Mouse (Mus musculus) CH12.LX (cell line): ENCODE results near the gene Podn. TPM values are rescaled to one million over a fixed set of nuclear protein-coding genes. Genes with fewer than 3 reads are reported as not detected.

ENCODE experiments used
- DNase-seq: peaks from one replicate; pipeline ENCODE4 v3.0.0-alpha.2; 2013; ENCODE audit errors: extremely low read depth
- H3K27ac ChIP-seq: 2 replicates; pipeline ENCODE4 v1.5.1; 2012; ENCODE audit warnings: low read depth, mild to moderate bottlenecking, control low read depth, moderate library complexity; ENCODE audit not compliant: insufficient read depth
- H3K27me3 ChIP-seq: replicated peaks from 2 replicates; pipeline ENCODE3; 2012; ENCODE audit warnings: inconsistent platforms
- H3K36me3 ChIP-seq, 2 experiments: replicated peaks in 1 of 2; 2 replicates each; pipeline versions ENCODE3 to v1.6.1; 2012; ENCODE audit warnings: inconsistent platforms in 1 of 2, low read length in 1 of 2, mild to moderate bottlenecking in 1 of 2, mixed read lengths in 1 of 2, moderate library complexity in 1 of 2; ENCODE audit not compliant: control insufficient read depth in 1 of 2, insufficient read depth in 1 of 2
- H3K4me1 ChIP-seq, 2 experiments: 2 replicates each; pipeline ENCODE4 v1.6.1; 2012; ENCODE audit warnings: inconsistent platforms in 1 of 2, moderate library complexity in 1 of 2; ENCODE audit not compliant: insufficient read depth in 2 of 2, control insufficient read depth in 1 of 2
- H3K4me2 ChIP-seq: 2 replicates; pipeline ENCODE4 v1.6.1; 2012; ENCODE audit warnings: low read depth, mild to moderate bottlenecking, control low read depth; ENCODE audit not compliant: poor library complexity, insufficient read depth, severe bottlenecking
- H3K4me3 ChIP-seq, 3 experiments: fragments of 150-350 bp in 1 of 3; sonication (generic) in 1 of 3; replicated peaks in 1 of 3; 2 replicates each; pipeline versions ENCODE3 to v1.5.1; 2011 to 2012; ENCODE audit warnings: low read depth in 2 of 3, low read length in 2 of 3, mild to moderate bottlenecking in 2 of 3, moderate library complexity in 2 of 3, control low read depth in 1 of 3, improper control_type of control experiment in 1 of 3, inconsistent platforms in 1 of 3, mixed read lengths in 1 of 3; ENCODE audit not compliant: poor library complexity in 1 of 3
- H3K79me2 ChIP-seq: replicated peaks from 2 replicates; pipeline ENCODE4 v1.6.1; 2012; ENCODE audit warnings: mild to moderate bottlenecking, moderate library complexity; ENCODE audit not compliant: control insufficient read depth, poor library complexity, insufficient read depth, severe bottlenecking; ENCODE audit errors: extremely low read depth
- H3K9ac ChIP-seq: 2 replicates; pipeline ENCODE4 v1.6.1; 2012; ENCODE audit warnings: low read depth, mild to moderate bottlenecking, control low read depth, moderate library complexity; ENCODE audit not compliant: insufficient read depth
- H3K9me3 ChIP-seq: replicated peaks from 2 replicates; pipeline ENCODE3; 2012; ENCODE audit warnings: low read length, inconsistent platforms, mixed read lengths
- CHD2 ChIP-seq: IDR thresholded peaks from 2 replicates; pipeline ENCODE4 v1.6.1; 2011; ENCODE audit warnings: low read length, improper control_type of control experiment
- ELF1 ChIP-seq: IDR thresholded peaks from 2 replicates; pipeline ENCODE4 v1.6.1; 2014; ENCODE audit warnings: low read depth, mild to moderate bottlenecking, inconsistent platforms, low read length, improper control_type of control experiment
- EP300 ChIP-seq: IDR thresholded peaks from 2 replicates; pipeline ENCODE4 v1.6.1; 2011; ENCODE audit warnings: low read length, improper control_type of control experiment
- ETS1 ChIP-seq: conservative IDR thresholded peaks from 2 replicates; pipeline ENCODE4 v1.6.1; 2012; ENCODE audit warnings: low read depth, mild to moderate bottlenecking, inconsistent platforms, low read length, improper control_type of control experiment, moderate library complexity
- GABPA ChIP-seq: IDR thresholded peaks from 2 replicates; pipeline ENCODE4 v1.6.1; 2012; ENCODE audit warnings: low read depth, low read length, improper control_type of control experiment, inconsistent platforms; ENCODE audit not compliant: insufficient replicate concordance
- MAX ChIP-seq: IDR thresholded peaks from 2 replicates; pipeline ENCODE4 v1.6.1; 2011; ENCODE audit warnings: low read length, improper control_type of control experiment
- MAZ ChIP-seq: IDR thresholded peaks from 2 replicates; pipeline ENCODE4 v1.6.1; 2012; ENCODE audit warnings: low read depth, mild to moderate bottlenecking, inconsistent platforms, low read length, improper control_type of control experiment, moderate library complexity
- MYC ChIP-seq: IDR thresholded peaks from 2 replicates; pipeline ENCODE4 v1.6.1; 2011; ENCODE audit warnings: low read depth, mild to moderate bottlenecking, improper control_type of control experiment, low read length
- PAX5 ChIP-seq: IDR thresholded peaks from 2 replicates; pipeline ENCODE4 v1.6.1; 2012; ENCODE audit warnings: low read length, inconsistent platforms, mixed read lengths
- POLR2AphosphoS2 ChIP-seq: IDR thresholded peaks from 2 replicates; pipeline ENCODE4 v1.6.1; 2011; ENCODE audit warnings: low read depth, low read length, improper control_type of control experiment
- RAD21 ChIP-seq: IDR thresholded peaks from 2 replicates; pipeline ENCODE4 v1.6.1; 2011; ENCODE audit warnings: low read depth, mild to moderate bottlenecking, low read length, improper control_type of control experiment, moderate library complexity
- SMC3 ChIP-seq: IDR thresholded peaks from 2 replicates; pipeline ENCODE4 v1.6.1; 2011; ENCODE audit warnings: low read depth, low read length, improper control_type of control experiment
- TBP ChIP-seq: conservative IDR thresholded peaks from 2 replicates; pipeline ENCODE4 v1.6.1; 2011; ENCODE audit warnings: low read depth, low read length, improper control_type of control experiment
- TCF12 ChIP-seq: IDR thresholded peaks from 2 replicates; pipeline ENCODE4 v1.6.1; 2014; ENCODE audit warnings: low read depth, mild to moderate bottlenecking, inconsistent platforms, low read length, improper control_type of control experiment
- UBTF ChIP-seq: IDR thresholded peaks from 2 replicates; pipeline ENCODE4 v1.6.1; 2012; ENCODE audit warnings: low read depth, mild to moderate bottlenecking, inconsistent platforms, low read length, improper control_type of control experiment, moderate library complexity
- USF2 ChIP-seq: conservative IDR thresholded peaks from 2 replicates; pipeline ENCODE4 v1.6.1; 2011; ENCODE audit warnings: low read depth, low read length, improper control_type of control experiment
- ZKSCAN1 ChIP-seq: IDR thresholded peaks from 2 replicates; pipeline ENCODE4 v1.6.1; 2012; ENCODE audit warnings: low read depth, inconsistent platforms, low read length, improper control_type of control experiment, borderline replicate concordance
- dilution Hi-C: fragments of 300-500 bp; cut with MboI; formaldehyde crosslinking; loops from 2 replicates; pipeline ENCODE4 v1.14.3; 2020; ENCODE audit warnings: low sequenced_read_pairs; ENCODE audit not compliant: extremely low pct_unique_long_range_greater_than_20kb, extremely low pct_ligation_motif_present
- in situ Hi-C: fragments of 300-500 bp; cut with MboI; formaldehyde crosslinking; loops from 3 replicates; pipeline ENCODE4 v1.14.3; 2019; ENCODE audit warnings: low sequenced_read_pairs, low pct_ligation_motif_present, low pct_unique_long_range_greater_than_20kb, mixed read lengths
- polyA plus RNA-seq: library from polyadenylated mRNA; unstranded; fragments of >175 nt; gene quantifications from 2 replicates; pipeline ENCODE4 v1.2.1, GENCODE M21; 2012; ENCODE audit warnings: low read depth; ENCODE audit not compliant: insufficient read length
- total RNA-seq, 2 experiments: library from RNA; depleted of rRNA; stranded (reverse); fragments of 300-350 nt in 1 of 2; fragments of >200 nt in 1 of 2; gene quantifications; 2 replicates each; pipeline ENCODE4 v1.2.3; 2012 to 2014

The Podn gene
- total and polyA plus RNA-seq, 3 experiments = 0.04 TPM; not detected in 2

DNA sequence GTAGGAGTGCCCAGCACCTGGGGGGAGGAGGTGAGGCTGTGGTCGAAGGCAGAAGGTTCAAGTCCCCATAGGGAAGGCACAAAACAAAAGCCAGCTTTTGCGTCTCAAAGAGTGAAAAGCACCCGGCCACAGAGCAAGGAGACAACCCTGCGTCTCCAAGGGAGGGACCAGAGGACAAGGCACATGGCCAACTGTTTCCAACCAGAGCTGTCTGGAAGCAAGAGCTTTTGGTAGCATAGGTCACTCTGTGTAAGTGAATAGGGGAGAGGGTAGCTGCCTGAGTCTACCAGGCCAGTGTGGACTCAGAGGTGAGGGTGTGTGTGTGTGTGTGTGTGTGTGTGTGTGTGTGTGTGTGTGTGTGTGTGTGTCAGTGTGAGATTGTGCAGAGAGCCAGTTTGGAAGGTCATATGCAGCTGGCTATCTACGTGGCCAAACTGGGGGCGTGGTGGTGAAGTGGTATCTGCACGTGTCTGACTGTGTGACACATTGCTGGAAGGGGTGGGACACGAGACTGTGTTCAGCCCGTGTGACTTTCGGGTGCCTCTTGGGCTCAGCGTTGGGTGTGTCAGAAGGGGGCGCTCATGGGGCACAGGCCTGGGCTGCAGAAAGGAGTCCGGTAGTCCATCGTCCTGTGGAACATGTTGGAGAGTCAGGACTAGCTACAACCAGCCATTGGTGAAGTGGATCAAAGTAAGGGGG lies 81.0 kb downstream of the Podn start (continued):
- TF ChIP-seq SMC3 = peak; percentile 39
- TF ChIP-seq TBP = no peak

DNA sequence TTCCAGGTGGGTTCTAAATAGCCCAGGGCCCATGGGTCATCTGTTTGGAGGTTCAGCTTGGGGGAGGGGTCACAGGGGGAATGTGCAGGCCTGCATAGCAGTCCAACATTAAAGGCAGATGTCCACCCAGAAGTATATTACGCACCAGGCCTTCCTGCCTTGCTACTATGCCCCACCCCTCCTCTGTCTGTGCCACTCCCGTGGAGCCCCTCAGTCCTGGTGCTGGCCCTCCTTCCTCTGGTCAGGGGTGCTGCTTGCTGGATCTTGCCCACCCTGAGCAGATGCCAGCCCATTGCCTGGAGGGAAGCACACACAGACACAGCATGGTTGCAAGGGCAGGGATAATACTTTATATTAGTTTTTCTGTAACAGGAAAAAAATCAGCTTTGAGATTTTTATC lies 81.8 kb downstream of the Podn start:
- Histone ChIP-seq H3K36me3 (no peaks in the 10 kb centered on the region), H3K9me3 (no peaks in the 10 kb centered on the region), H3K4me1 (peaks cover 7 to 19% of the 10 kb centered on the region in 2 experiments; a peak in 3 of 4 replicates), H3K4me2 (no peak overlapping the region)
- TF ChIP-seq CHD2 = no peak
- TF ChIP-seq POLR2AphosphoS2 = no peak
- no peak for TF ChIP-seq MAZ
- TF ChIP-seq, all 38 proteins: peak for 0
- H3K79me2 ChIP-seq = no peaks in the 10 kb centered on the region
- dilution Hi-C loops = no loop called here
- peaks cover 1% of the 10 kb centered on the region for H3K27me3 ChIP-seq
- no peak overlapping the region for H3K9ac ChIP-seq
- H3K27ac ChIP-seq = no peak overlapping the region
- in situ Hi-C loops = no loop called here
- H3K4me3 ChIP-seq = no peak overlapping the region
- no peak for DNase-seq

GRCm38 (mm10) chr4:108008541-108008940 lies 87.7 kb downstream of the Podn start:
- no peak overlapping the region for H3K4me2 ChIP-seq
- peaks cover 23% of the 10 kb centered on the region for H3K27me3 ChIP-seq
- H3K4me1 ChIP-seq = peaks cover 0 to under 1% of the 10 kb centered on the region in 2 experiments; a peak in 1 of 4 replicates
- H3K9ac ChIP-seq = no peak overlapping the region
- TF ChIP-seq USF2 = no peak
- TF ChIP-seq TCF12 = no peak
- no peak for TF ChIP-seq MYC
- TF ChIP-seq MAX = no peak
- H3K36me3 ChIP-seq = no peaks in the 10 kb centered on the region
- H3K79me2 ChIP-seq = no peaks in the 10 kb centered on the region
- H3K9me3 ChIP-seq = no peaks in the 10 kb centered on the region
- in situ Hi-C loops = no loop called here
- H3K4me3 ChIP-seq = no peak overlapping the region
- dilution Hi-C loops = no loop called here
- DNase-seq = no peak
- H3K27ac ChIP-seq = no peak overlapping the region

GRCm38 (mm10) chr4:108007532-108008103 lies 88.6 kb downstream of the Podn start:
- H3K79me2 ChIP-seq = no peaks in the 10 kb centered on the region
- TF ChIP-seq ELF1 (no peak), PAX5 (no peak), GABPA (no peak), UBTF (no peak), ZKSCAN1 (no peak), EP300 (no peak), TCF12 (no peak), ETS1 (no peak), RAD21 (no peak)
- TF ChIP-seq, all 38 proteins: peak for 0
- H3K4me2 ChIP-seq = no peak overlapping the region
- no peaks in the 10 kb centered on the region for H3K36me3 ChIP-seq
- H3K27me3 ChIP-seq = peaks cover 23% of the 10 kb centered on the region
- no peak overlapping the region for H3K4me3 ChIP-seq
- peaks cover 3 to 7% of the 10 kb centered on the region in 2 experiments; a peak in 2 of 4 replicates for H3K4me1 ChIP-seq
- dilution Hi-C loops = no loop called here
- in situ Hi-C loops = no loop called here
- H3K9ac ChIP-seq = no peak overlapping the region
- DNase-seq = no peak
- H3K27ac ChIP-seq = no peak overlapping the region
- H3K9me3 ChIP-seq = no peaks in the 10 kb centered on the region
